Mouse (Mus musculus) testis, adult 2 months (tissue): Measurements from ENCODE around the gene Sidt2.

ENCODE experiments used
- CTCF ChIP-seq: fragments of 200-500 bp; IDR thresholded peaks from 2 replicates; pipeline ENCODE4 v1.5.1; 2012; ENCODE audit warnings: low read depth, mild to moderate bottlenecking, inconsistent platforms, low read length, moderate library complexity; ENCODE audit not compliant: control insufficient read depth, insufficient read depth, insufficient replicate concordance
- POLR2A ChIP-seq: fragments of 200-500 bp; IDR thresholded peaks from 2 replicates; pipeline ENCODE4 v1.6.1; 2012; ENCODE audit warnings: low read depth, mild to moderate bottlenecking, inconsistent platforms, low read length, moderate library complexity; ENCODE audit not compliant: control insufficient read depth

DNA sequence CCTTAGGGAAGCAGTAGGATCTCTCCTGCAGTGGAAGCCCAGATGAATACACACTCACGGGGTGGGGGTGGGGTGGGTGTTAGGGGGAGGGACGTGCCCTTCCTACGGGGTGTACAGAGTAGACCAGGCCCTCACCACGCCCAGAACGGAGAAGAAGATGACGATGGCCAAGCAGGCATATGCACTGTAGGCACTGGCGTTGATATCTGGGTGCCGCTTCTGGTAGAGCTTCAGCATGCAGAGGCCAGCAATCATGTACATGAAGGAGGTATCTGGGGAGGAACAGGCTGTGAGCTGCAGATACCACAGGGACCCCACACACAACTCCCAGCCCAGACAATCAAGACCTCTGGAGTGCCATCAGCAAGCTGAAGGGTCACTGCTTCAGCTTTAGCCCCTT is 12.1 kb downstream of the Sidt2 start:
- TF ChIP-seq POLR2A (no peak), CTCF (no peak)
